Mouse (Mus musculus) ES-Bruce4 (cell line): ENCODE results near the gene Rnf224.

Source experiments
- CTCF ChIP-seq: IDR thresholded peaks from one replicate; pipeline ENCODE4 v1.8.1; 2011; ENCODE audit warnings: low read depth, low read length
- EP300 ChIP-seq: IDR thresholded peaks from 2 replicates; pipeline ENCODE4 v1.6.1; 2011; ENCODE audit warnings: low read depth, low read length; ENCODE audit not compliant: insufficient read depth
- POLR2A ChIP-seq: IDR thresholded peaks from one replicate; pipeline ENCODE4 v1.8.1; 2011; ENCODE audit warnings: low read length; ENCODE audit not compliant: insufficient read depth

- no peak for TF ChIP-seq CTCF
- no peak for TF ChIP-seq EP300
- TF ChIP-seq POLR2A, result no peak
These were observed 49.0 kb upstream of the Rnf224 start for GRCm38 (mm10) chr2:25285551-25285950.
